Mouse (Mus musculus): ENCODE results near the gene Dffb.

The Dffb gene

DNA sequence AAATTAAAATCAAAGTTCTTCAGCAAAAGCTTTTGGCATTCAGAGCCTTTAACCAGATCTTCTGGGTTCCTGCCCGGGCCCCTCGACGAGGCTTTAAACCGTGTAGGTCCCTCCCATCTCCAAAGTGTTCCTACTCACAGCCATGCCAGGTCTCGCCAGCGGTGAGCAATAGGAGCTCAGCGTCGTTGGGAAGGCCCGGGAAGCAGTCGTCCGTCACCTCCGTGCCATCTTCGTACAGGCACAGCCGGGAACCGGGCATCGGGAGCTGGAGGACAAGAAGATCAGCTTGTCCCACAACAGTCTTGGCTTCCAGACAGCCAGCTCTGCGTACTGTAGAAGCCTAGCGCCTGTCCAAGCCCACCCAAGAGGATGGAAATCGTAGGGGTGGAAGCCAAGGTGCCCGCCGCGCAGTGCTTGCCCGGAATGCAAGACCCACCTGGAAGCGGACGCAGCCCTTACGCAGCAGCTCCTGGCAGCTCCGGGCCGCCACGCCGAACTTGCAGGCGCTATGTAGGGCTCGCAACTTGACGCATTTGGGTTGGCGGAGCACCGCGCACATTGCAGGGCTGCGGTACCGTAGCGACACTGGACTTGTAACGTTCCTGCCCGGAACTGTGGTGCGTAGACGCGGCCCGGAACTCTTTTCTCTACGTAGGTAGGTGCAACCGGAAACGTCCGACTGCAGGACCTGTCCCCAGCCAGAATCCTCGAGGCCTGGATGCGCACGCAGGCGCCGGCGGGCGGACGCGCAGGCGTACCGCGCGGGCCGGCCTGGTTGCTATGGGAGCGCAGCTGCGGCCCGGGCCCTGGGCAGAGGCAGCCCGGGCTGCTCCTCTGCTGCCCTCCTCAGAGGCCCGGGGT, at the start of gene Dffb, which contains the start of gene Cep104:
TSS of gene Dffb (minus strand) at position 696 of the 861 bp plus-strand sequence.
TSS of gene Cep104 (plus strand) at position 764 of the 861 bp plus-strand sequence.
- peak; percentile 96 for DNase-seq (ENCODE audit: low read depth, low spot score)

DNA sequence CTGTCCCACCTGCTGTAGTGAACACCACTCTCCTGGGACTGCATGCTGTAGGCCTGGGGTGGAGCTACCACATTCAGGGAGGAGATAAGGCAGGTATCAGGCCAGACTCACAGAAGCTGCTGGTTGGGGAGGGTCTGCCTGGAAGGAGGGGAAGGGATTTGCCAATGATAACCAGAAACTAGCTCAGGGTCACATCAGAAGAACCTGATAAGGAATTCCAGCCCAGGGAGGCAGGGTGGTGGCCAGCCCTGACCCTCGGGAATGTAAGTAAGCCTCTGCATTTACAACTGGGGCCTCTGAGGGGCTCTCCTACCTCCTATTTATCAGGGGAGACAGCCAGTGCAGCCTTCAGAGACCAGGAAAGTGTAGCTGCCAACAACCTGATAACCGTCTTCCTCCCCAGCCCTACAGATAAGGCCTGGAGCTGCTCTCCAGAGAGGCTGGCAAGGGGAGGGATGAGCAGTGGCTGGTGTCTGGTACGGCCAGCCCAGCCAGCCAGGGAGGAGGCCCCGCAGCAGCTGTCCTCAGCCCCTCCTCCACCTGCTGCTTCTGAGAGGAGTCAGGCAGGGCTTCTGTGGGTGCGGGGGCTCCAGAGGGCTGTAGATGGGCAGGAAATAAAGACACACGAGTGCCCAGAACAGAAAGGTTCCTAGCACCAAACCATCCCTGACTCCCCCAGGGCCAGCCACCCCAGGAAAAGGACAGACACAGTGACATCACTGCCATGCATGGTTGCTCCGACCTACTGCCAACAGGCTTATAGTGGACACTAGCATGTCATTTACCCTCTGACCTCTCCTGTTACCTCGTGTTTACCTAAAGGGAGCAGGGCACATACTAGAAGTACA, 49.1 kb upstream of the Dffb start:
- no peak for DNase-seq (ENCODE audit: low read depth, low spot score)

DNA sequence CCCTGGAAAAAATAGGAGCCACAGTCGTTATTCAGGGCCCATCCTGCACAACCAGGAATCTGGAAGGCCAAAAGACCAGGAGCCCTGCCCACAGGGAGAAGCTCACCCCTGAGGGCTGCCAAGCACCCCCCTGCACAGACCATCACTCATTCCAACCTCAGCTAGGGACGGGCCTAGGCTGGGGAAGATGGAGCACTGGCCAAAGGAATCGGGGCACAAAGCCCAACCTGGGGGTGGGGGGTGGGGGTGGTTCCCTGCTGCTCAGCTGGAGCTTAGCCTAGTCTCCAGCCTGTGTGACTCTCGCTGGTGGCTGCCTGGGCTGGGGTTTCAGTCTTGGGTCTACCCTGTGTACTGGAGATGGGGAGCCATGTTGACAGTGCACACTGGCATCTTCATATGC, 47.9 kb upstream of the Dffb start:
- no peak for DNase-seq (ENCODE audit: low read depth, low spot score)

DNA sequence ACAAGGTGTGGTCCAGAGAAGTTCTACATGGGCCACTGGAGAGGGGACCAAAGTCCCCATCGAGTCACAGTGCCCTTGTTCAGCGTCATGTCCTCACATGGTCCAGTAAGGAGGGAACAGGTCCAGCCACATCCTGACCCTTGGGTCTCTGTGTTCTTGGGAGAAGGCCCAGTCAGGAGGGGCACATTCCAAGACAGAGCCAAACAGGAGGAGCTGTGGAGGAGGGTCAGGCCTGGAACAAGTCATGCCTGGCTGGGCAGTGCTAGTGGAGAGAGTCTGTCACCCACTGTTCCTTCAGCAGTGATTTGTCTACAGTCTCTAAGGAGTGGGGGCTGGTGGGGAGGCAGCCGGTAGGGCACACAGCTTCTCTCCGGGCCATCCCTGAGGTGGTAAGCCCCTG, 47.5 kb upstream of the Dffb start:
- DNase-seq (ENCODE audit: low read depth, low spot score) = no peak

DNA sequence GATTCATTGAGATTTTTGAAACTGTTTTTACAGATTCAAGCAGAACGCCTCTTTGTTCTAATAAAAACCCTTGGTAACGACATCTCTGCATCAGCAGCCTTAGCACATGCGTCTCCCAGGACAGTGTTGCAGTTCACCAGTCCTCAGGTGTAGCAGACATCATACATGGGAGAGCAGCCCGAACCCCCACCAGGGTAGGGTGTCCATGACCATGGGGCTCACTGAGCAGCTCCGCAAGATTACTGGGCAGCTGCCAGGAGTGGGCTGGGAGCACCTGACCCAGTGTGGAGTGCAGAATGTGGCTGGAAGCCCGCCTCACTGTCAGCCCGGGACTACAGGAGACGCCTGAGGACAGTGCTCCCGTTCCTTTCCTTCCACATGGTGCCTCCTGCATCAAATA, 46.5 kb upstream of the Dffb start:
- DNase-seq (ENCODE audit: low read depth, low spot score) = no peak

DNA sequence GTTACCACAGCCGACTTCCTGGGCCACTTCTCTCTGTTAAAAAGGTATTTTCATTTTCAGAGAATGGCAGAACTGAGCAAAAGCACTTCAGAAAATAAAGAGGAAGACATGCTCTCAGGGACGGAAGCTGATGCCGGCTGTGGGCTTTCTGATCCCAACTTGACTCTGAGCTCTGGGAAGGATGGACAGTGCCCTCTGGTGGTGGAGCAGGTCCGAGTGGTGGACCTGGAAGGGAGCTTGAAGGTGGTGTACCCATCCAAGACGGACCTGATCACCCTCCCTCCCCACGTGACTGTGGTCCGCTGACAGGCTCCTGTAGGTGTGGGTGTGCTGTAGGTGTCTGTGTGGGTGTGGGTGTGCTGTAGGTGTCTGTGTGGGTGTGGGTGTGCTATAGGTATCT, 44.6 kb upstream of the Dffb start:
- peak; percentile 71 for DNase-seq (ENCODE audit: low read depth, low spot score)

DNA sequence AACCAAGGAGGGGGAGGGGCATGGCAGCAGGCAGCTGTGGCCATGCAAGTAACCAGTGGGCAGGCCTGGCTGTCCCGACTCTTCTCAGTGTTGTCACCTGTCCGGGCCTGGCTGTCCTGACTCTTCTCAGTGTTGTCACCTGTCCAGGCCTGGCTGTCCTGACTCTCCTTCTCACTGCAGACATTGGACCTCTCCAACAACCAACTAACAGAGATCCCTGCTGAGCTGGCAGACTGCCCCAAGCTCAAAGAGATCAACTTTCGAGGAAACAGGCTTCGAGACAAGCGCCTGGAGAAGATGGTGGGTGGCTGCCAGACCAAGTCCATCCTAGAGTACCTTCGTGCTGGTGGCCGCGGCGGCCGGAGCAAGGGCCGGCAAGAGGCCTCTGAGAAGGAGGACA, 40.5 kb upstream of the Dffb start:
- DNase-seq (ENCODE audit: low read depth, low spot score) = no peak

DNA sequence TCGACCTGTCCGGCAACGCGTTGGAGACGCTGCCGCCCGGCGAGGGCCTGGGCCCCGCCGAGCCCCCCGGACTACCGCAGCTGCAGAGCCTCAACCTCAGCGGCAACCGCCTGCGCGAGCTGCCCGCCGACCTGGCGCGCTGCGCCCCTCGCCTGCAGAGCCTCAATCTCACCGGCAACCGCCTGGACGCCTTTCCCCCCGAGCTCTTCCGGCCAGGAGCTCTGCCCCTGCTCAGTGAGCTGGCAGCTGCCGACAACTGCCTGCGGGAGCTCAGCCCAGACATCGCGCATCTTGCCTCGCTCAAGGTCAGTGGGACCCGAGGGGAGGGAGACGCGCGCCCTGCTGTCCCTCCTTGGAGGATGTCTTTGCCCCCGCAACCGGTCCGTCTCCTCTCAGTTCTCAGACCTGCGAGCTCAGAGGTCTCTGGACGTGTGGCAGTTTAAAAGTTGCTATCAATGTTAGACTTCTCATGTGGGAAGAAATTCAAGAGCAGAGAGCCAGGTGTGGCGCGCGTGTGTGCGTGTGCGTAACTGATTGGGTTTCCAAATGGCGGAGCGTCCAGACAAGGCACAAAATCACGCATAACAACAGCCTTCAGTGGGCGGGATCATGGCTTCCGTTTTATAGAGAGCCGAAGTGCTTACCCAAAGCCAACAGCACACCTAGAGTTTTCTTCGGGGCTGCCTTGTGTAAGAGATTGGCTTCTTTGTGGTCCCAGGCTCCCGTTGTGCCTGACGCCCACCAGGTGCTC, 37.4 kb upstream of the Dffb start:
- peak; percentile 70 for DNase-seq (ENCODE audit: low read depth, low spot score)

DNA sequence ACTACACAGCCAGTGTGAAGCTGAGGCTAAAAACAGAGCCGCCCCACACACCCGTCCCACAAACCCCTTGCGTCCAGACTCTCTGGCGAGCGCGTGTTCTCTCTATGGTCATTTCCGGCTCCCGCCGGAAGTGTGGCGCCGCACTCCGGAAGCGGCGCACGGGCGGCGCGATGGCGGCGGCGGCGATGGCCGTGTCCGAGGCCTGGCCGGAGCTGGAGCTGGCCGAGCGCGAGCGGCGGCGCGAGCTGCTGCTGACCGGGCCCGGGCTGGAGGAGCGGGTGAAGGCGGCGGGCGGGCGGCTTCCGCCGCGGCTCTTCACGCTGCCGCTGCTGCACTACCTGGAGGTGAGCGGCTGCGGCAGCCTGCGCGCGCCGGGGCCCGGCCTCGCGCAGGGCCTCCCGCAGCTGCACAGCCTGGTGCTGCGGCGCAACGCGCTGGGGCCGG, 36.7 kb upstream of the Dffb start, which contains the start of gene Lrrc47:
TSS of gene Lrrc47 (plus strand) at position 86 of the 444 bp plus-strand sequence.
- DNase-seq (ENCODE audit: low read depth, low spot score) = peak; percentile 89

DNA sequence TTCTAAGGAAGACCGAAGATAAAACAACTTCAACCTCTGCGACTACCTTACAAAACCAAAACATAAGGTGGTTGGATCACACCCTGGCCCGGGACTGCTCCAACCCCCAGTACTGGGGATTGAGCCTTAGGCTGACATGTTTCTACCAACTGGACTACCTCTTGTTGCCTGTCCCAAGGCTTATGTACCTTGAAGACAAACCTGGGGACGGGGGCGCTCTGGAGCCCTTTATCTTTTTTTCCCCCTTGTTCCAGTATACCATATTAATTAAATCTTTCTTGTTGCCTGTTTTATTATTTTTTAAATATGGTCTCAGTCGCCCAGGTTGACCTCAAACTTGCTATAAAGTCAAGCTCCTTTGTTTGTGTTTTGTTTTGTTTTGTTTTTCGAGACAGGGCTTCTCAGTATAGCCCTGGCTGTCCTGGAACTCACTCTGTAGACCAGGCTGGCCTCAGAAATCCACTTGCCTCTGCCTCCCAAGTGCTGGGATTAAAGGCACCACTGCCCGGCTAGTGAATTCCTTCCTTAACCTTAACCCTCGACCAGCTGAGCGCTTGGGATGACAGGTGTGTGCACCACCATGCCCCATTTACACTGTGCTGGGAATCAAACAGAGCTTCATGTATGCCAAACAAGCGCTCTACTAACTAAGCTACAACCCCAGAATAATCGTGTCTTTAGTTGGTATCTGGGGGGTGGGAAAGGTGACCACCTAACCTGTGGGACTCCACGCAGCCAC, 36.1 kb upstream of the Dffb start:
- no peak for DNase-seq (ENCODE audit: low read depth, low spot score)

DNA sequence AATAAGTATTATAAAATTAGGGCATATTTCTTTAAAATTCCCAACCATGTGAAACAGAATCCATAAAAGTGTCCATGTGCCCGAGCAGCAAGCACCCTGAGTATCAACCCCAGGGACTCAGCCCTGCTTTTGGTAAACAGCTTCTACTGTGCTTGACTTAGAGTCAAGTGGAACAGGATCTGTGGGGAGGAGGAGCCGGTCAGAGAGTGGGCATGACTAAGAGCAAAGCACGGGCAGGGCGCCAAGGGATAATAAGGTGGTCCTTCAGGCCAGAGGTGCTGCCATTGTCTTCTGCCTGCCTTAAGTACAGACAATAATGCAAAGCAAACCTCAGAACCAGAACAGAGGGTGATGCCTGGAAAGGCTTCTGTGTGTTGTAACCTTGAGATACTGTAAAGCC, 32.8 kb upstream of the Dffb start:
- no peak for DNase-seq (ENCODE audit: low read depth, low spot score)

DNA sequence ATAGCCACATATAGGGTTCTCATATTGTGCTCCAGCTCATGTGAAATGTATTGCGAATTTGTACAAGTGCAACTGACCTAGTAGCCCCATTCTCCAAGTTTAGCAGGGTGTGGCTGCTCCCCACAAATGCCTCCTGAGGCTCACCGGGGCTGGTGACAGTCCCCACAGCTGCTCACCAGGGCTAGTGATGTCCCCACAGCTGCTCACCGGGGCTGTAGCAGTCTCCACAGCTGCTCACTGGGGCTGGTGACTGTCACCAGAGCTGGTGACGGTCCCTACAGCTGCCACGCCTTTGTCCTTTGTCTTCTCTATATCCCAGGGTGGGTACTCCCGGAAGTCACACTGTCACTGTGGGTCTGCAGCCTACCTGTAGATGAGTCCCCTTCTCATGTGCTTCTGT, 31.3 kb upstream of the Dffb start:
- no peak for DNase-seq (ENCODE audit: low read depth, low spot score)

DNA sequence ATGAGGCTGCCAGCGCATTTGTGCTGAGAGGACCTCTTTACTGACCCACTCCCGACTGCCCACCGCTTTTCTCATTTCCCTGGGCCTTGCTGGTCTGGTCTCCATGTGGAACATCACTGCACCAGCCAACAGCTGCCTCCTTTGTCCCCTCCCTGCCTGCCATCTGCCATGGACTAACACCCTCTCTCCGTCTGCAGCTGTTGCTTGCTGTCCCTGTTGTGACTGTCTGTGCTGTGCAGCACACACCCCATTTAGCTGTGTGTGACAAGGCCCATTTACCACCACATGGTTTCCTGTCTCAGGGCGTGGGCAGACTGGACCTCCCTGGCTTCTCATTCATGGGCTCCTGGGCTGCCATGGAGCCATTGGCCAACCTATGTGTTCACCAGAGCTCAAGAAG, 30.6 kb upstream of the Dffb start:
- no peak for DNase-seq (ENCODE audit: low read depth, low spot score)

DNA sequence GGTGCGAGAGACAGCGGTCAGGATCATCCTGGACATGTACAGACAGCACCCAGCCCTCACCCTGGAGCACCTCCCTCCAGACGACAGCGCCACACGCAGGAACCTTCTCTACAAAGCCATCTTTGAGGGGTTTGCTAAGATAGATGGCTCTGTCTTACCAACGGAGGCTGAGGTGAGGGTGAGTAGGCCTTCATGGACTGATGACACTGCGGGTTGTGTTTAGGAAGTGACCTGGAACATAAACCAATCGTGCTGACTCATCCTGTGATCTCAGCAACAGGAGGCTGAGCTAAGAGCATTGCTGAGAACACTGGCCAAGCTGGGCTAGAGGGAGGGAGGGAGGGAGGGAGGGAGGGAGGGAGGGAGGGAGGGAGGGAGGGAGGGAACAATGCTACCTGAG, 18.6 kb upstream of the Dffb start:
- DNase-seq (ENCODE audit: low read depth, low spot score) = peak; percentile 50

DNA sequence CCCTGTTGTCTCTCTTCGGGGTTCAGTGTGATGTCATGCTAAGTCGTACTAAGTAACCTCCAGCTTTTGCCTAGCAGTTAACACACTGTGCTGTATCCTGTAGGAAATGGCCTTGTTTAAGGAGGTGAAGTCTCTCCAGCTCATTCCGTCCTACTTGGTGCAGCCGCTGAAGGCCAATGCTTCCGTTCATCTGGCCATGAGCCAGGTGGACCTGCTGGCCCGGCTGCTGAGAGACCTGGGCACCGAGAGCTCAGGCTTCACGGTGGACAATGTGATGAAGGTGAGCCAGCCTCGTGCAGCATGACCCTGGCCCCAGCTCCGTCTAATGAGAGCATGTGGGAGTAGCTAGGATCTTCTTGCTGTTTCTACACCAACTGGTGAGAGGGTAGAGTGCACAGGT, 17.8 kb upstream of the Dffb start:
- DNase-seq (ENCODE audit: low read depth, low spot score) = no peak

DNA sequence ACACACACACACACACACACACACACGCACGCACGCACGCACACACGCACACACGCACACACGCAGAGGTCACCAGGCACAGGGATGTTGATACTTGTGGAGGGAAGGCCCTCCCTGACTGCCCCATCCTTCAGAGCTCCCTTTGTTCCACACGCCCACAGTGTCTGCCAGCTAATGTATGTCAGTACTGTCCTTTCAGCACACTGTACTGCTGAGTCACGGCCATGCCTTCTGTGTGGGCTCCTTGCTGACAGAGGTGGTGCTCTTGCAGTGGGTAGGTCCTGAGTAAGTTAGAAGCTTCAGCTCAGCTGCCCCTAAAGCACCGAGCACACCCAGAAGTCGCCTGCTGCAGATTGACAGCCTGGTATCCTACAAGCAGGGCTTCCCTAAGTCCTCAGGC, 5.5 kb upstream of the Dffb start:
- no peak for DNase-seq (ENCODE audit: low read depth, low spot score)

DNA sequence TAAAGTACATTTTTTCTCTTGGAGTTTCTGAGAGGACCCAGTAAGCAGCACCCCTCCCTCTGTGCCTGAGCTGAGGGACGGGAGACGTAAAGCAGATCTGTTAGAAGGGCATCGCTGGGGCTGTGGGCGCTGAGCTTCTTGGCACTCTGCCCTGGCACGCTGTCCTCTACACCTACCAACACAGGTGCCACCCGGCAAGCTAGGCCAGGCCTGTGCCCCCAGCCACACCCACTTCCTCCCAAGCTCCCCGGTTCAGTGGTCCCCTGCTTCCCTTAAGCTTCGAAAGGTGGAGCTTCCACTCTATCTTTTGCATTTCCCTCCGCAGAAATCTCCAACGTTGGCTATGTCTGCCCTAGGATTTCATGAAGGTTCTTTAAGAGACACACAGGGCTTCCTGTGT, 4.3 kb upstream of the Dffb start:
- no peak for DNase-seq (ENCODE audit: low read depth, low spot score)

DNA sequence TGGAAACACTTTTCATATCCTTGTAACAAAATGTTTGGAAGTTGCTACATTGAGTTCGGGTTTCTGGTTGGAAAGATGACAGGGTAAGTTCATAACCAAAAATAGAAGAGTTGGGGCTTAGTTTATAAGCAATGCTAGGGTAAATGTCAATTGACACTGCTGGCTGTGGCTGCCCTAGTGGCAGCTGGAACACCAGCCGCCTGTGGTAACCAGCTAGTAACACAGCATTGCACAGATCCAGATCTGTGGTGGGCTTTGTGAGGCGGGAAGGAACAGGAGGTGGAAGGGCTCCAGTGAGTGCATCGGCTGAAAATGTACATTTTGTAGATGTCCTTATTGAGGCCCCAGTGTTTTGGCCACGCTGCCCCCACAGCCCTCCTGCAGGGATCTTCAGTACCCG, 842 bp upstream of the Dffb start:
- no peak for DNase-seq (ENCODE audit: low read depth, low spot score)

DNA sequence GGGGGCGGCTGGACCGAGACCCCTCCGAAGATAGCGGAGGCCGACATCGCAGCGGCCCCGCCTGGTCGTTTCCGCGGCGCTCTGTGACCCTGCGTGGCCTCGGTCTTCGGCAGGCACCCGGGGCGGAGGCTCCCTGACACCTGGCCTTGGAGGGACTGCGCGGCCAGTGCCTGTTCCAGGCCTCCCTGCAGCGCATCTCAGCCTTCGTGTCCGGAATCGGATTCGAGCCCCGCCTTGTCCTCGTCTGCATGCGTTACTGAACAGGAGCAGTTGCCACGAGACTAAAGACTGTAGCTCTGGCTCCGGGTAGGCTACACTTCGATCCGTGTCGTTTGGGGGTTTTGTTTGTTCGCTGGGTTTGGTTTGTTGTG, 351 bp upstream of the Dffb start:
- DNase-seq (ENCODE audit: low read depth, low spot score) = no peak

DNA sequence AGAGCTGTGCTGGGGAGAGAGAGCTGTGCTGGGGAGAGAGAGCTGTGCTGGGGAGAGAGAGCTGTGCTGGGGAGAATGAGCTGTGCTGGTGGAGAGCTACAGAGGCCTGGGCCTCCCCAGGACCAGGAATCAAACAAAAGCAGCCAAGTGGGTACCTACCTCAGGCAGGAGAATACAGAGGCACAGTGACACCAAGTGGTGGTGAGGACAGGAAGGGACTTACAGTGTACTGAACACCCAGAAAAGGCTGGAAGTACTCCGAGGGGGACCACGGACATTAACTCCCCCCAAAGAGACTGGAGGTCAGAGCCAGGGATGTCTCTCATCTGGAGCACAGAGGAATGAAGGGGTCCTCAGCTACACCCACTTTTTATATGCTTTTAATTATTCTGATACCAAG, 6.9 kb downstream of the Dffb start:
- DNase-seq (ENCODE audit: low read depth, low spot score) = no peak

DNA sequence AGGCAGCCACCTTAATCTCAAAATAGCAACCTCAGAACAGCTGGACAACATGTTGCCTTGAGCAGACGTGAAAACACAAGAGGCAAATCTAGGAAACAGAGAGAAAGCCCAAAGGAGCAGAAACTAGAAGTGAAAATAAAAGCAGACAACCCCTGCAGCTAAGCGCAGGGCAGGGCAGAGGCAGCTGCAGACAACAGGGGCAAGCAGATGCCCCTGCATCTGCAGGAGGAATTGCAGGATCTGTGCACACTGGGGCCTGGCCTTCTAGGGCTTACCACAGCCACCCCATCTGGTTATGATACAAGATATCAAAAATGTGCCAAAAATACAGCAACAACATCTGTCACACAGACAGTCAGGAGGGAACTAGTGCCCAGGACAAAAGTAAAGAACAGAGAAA, 7.4 kb downstream of the Dffb start:
- no peak for DNase-seq (ENCODE audit: low read depth, low spot score)
